Mouse (Mus musculus) granulocyte monocyte progenitor cell, adult 5-6 weeks (primary cell): ENCODE data around the gene Adat3. TPM values are rescaled to one million over a fixed set of nuclear protein-coding genes. Genes with fewer than 3 reads are reported as not detected.
"Not testable (repeated sequence)": the region's sequence is repeated elsewhere in the genome, so short reads cannot be mapped to it uniquely, and the experiment has no call there.

Experiments used
- ATAC-seq: replicated peaks from 2 replicates; pipeline ENCODE4 v1.8.0; 2016; ENCODE audit warnings: mild to moderate bottlenecking, moderate TSS enrichment, inconsistent platforms; ENCODE audit not compliant: poor library complexity, severe bottlenecking
- total RNA-seq, 2 experiments: library from RNA; stranded (forward) in 1 of 2; stranded (reverse) in 1 of 2; fragments of 200-712, 200-1000 nt in 1 of 2; fragments of >200 nt in 1 of 2; fragmentation: Nextera tagmentation in 1 of 2; gene quantifications; 2 replicates each; pipeline ENCODE4 v1.2.3; 2014 to 2017

Adat3 gene
- total RNA-seq, 2 experiments from 2014 or later: 0.67 TPM; not detected in 1

DNA sequence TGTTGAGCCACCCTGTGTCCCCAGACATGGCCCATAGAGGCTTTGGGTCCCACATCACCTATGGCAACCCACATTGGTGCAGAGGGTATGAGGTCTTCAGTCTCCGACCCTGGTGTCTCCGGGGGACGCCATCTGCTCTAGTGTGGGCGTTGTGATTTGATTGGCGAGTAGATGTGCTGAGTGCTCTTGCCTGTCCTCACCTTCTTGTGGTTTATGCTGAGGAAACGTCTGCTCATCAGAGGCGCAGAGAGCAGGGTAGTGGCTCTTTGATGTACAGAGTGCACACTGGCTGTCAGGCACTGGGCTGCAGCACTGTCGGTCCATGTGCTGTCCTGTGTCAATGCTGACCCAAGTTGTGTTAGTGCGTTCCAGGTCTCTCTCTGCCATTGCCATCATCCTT is 26.2 kb downstream of the Adat3 start:
- no peak for ATAC-seq

DNA sequence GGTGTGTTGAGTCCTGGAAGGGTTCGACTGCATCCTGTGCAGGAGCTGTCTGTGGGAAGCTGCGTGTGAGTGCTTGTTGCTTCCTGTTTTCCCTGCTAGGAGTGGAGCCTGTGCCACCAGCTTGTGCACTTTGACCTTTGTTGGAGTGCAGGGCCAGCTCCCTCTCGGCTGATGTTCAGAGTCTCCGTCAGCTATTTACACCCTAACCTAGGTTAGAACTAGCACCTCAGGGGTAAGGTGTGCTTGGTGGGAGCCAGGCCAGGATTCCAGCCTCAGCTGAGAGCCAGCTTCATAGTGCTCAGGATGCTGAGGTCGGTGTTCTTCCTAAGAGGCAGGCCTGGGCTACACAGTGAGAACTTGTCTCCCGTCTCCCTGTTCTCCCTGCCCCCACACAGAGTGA is 32.7 kb downstream of the Adat3 start:
- ATAC-seq: no peak

GRCm38 (mm10) chr10:80646936-80647335 is 44.3 kb downstream of the Adat3 start:
- ATAC-seq: no peak

DNA sequence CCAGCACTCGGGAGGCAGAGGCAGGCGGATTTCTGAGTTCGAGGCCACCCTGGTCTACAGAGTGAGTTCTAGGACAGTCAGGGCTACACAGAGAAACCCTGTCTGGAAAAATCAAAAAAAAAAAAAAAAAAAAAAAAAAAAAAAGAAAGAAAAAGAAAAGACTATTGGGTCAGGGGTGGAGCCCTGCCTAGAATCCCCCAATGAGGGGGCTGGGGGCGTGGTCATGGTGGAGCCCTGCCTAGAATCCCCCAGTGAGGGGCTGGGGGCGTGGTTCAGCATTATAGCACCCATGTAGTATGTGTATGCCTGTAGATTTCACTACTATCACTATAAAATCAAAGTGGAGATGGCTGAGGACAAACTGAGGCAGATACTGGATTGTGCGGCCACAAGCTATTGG is 47.2 kb downstream of the Adat3 start:
- ATAC-seq: not testable (repeated sequence)

DNA sequence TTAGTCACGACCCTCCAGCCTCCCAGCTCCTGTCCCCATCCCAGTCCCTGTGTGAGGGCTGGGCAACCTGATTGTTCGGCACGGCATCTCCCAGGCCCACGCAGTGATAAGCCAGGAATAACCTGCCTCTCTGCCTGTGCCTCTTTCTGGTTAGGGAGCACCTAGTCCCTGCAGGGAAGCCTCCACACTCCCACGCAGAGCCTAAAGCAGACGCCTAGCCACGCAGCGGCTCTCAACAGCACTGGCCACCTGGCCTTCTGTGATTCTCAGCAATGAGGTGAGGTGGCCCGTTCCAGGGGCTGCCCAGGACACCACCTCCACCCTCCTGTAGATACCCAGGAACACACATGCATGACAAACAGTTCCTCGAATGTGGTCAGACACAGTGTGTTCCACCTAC is 47.7 kb downstream of the Adat3 start:
- no peak for ATAC-seq

DNA sequence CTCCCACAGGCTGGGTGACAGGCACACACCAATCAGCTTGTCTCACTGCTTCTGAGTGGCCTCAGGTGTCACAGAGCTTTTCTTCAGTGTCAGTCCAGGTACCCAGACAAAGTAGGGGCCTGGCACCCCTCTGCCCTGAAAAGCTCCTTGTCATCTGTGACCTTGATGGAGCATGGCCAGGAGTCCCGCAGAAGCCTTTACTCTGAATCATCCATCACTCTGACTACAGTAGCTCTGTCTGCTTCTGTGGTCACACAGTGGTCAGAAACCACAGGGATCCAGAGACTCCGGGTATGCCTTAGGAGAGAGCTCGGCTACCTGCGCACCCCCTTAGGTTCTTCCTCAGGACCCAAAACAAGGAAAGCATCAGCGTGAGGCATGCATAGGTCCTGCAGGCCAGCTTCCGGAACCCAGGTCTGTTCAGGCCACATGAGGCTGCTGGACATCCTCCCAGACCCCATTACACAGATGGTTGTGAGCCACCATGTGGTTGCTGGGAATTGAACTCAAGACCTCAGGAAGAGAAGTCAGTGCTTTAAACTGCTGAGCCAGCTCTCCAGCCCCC is 50.6 kb downstream of the Adat3 start:
- no peak for ATAC-seq

GRCm38 (mm10) chr10:80654866-80655265 is 52.2 kb downstream of the Adat3 start:
- no peak for ATAC-seq

GRCm38 (mm10) chr10:80655406-80656129 is 52.9 kb downstream of the Adat3 start:
- ATAC-seq: no peak

DNA sequence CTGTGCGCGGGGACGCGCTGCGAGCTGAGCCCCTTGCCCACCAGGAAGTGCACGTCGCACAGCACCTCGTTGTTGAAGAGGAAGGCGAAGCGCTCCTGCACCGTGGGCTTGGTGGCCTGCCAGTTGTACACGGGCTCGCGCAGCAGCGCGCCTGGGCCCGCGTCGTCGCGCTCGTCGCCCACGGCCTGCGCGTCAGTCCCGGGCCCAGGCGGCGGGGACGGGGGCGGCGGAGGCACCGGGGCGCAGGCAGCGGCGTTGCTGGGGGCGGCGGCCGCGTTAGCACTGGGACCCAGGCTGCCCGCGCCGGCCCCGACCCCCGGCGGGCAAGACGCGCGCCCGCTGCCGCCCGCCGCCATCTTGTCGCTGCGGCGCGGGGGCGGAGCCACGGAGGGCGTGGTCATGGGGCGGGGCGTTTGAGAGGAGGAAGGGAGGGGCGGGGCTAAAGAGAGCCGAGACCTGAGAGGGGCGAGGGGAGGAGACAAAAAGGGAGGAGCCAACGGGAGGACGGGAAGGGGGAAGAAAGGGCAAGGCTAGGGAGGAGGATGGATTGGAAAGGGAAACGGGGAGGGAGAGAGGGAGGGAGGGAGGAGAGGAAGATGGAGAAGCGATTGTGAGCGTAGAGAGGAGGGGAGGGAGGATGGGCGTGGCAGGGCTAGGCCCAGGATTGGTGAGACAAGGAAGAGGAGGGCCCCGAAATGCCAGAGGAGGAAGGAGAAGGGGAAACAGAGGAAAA is 53.6 kb downstream of the Adat3 start:
- ATAC-seq: peak; percentile 86

DNA sequence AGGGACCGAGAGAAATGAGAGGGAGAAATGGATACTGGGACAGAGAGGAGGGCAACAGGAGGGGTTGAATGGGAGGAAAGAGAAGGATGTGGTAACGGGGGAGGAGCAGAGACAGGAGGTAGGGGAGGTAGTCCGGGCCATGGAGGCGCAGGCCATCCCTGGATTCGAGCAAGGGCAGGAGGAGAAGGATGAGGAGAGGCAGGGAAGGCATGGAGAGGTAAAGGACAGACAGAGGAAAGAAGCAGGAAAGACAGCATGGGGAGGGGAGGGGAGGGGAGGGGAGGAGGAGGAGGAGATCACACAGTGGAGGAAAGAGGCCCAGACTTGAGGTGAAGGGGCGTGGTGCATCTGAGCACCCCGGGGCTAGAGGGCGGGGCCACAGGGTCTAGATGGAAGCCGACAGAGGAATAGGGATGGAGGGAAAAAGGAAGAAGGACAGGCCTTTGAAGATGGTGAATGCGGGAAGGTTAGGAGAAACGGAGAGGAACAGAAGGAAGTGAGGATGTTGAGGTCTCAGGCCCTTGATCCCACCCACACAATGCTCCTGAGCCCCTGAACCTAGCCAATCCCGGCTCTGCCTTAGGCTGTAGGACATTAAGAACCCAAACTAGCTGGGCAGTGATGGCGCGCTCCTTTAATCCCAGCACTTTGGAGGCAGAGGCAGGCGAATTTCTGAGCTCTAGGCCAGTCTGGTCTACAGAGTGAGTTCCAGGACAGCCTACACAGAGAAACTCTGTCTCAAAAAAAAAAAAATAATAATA is 54.4 kb downstream of the Adat3 start, which contains the start of gene Btbd2:
Btbd2 (minus strand) TSS at position 209 of the 761 bp plus-strand sequence.
- ATAC-seq: no peak

Other genes starting within 250 kb of the Adat3 start
- gene Plk5, start 246.4 kb upstream of the Adat3 start, total RNA-seq (2014; fragmentation: Nextera tagmentation): not detected in 2 replicates
- gene Plk5, start 246.4 kb upstream of the Adat3 start, total RNA-seq (2017): not detected in 2 replicates
- gene Mex3d, start 215.2 kb upstream of the Adat3 start, total RNA-seq (2014; fragmentation: Nextera tagmentation): 0.67 and 3.6 TPM in 2 replicates
- gene Mex3d, start 215.2 kb upstream of the Adat3 start, total RNA-seq (2017): 2.1 and 2.2 TPM in 2 replicates
- 85.0 and 105 TPM in 2 replicates for gene Mbd3, start 203.3 kb upstream of the Adat3 start, total RNA-seq (2014; fragmentation: Nextera tagmentation)
- 94.1 and 106 TPM in 2 replicates for gene Mbd3, start 203.3 kb upstream of the Adat3 start, total RNA-seq (2017)
- gene Uqcr11, start 196.1 kb upstream of the Adat3 start, total RNA-seq (2014; fragmentation: Nextera tagmentation): 382 and 438 TPM in 2 replicates
- gene Uqcr11, start 196.1 kb upstream of the Adat3 start, total RNA-seq (2017): 172 and 277 TPM in 2 replicates
- 33.8 and 55.2 TPM in 2 replicates for gene Tcf3, start 169.2 kb upstream of the Adat3 start, total RNA-seq (2014; fragmentation: Nextera tagmentation)
- 30.7 and 48.4 TPM in 2 replicates for gene Tcf3, start 169.2 kb upstream of the Adat3 start, total RNA-seq (2017)
- not detected in 2 replicates for gene Onecut3, start 108.0 kb upstream of the Adat3 start, total RNA-seq (2014; fragmentation: Nextera tagmentation)
- not detected in 2 replicates for gene Onecut3, start 108.0 kb upstream of the Adat3 start, total RNA-seq (2017)
- 0.64 TPM in 1 of 2 replicates, not detected in the other for gene Atp8b3, start 63.8 kb upstream of the Adat3 start, total RNA-seq (2014; fragmentation: Nextera tagmentation)
- gene Atp8b3, start 63.8 kb upstream of the Adat3 start, total RNA-seq (2017): not detected in 2 replicates
- gene Rexo1, start 41.3 kb upstream of the Adat3 start, total RNA-seq (2014; fragmentation: Nextera tagmentation): 43.7 and 48.2 TPM in 2 replicates
- 17.5 and 28.8 TPM in 2 replicates for gene Rexo1, start 41.3 kb upstream of the Adat3 start, total RNA-seq (2017)
- 9.3 and 10.1 TPM in 2 replicates for gene Klf16, start 25.6 kb upstream of the Adat3 start, total RNA-seq (2014; fragmentation: Nextera tagmentation)
- 2.8 and 6.8 TPM in 2 replicates for gene Klf16, start 25.6 kb upstream of the Adat3 start, total RNA-seq (2017)
- gene Abhd17a, start 12.5 kb upstream of the Adat3 start, total RNA-seq (2014; fragmentation: Nextera tagmentation): 27.7 and 36.2 TPM in 2 replicates
- gene Abhd17a, start 12.5 kb upstream of the Adat3 start, total RNA-seq (2017): 24.2 and 33.5 TPM in 2 replicates
- 40.5 and 72.3 TPM in 2 replicates for gene Scamp4, start within 50 bp of the Adat3 start, total RNA-seq (2014; fragmentation: Nextera tagmentation)
- 10.7 and 11.4 TPM in 2 replicates for gene Scamp4, start within 50 bp of the Adat3 start, total RNA-seq (2017)
- gene Gm49322, start 3.1 kb downstream of the Adat3 start, total RNA-seq (2014; fragmentation: Nextera tagmentation): 3.1 TPM in 1 of 2 replicates, not detected in the other
- gene Gm49322, start 3.1 kb downstream of the Adat3 start, total RNA-seq (2017): 0.39 TPM in 1 of 2 replicates, not detected in the other
- gene Csnk1g2, start 20.0 kb downstream of the Adat3 start, total RNA-seq (2014; fragmentation: Nextera tagmentation): 47.7 and 65.2 TPM in 2 replicates
- 112 and 127 TPM in 2 replicates for gene Csnk1g2, start 20.0 kb downstream of the Adat3 start, total RNA-seq (2017)
- 26.1 and 34.6 TPM in 2 replicates for gene Btbd2, start 54.2 kb downstream of the Adat3 start, total RNA-seq (2014; fragmentation: Nextera tagmentation)
- gene Btbd2, start 54.2 kb downstream of the Adat3 start, total RNA-seq (2017): 13.3 and 34.8 TPM in 2 replicates
- 49.2 and 63.3 TPM in 2 replicates for gene Mknk2, start 75.2 kb downstream of the Adat3 start, total RNA-seq (2014; fragmentation: Nextera tagmentation)
- gene Mknk2, start 75.2 kb downstream of the Adat3 start, total RNA-seq (2017): 37.7 and 58.0 TPM in 2 replicates
- gene Mob3a, start 99.1 kb downstream of the Adat3 start, total RNA-seq (2014; fragmentation: Nextera tagmentation): 34.1 and 37.2 TPM in 2 replicates
- 34.2 and 59.8 TPM in 2 replicates for gene Mob3a, start 99.1 kb downstream of the Adat3 start, total RNA-seq (2017)
- 9.0 and 17.3 TPM in 2 replicates for gene Izumo4, start 99.3 kb downstream of the Adat3 start, total RNA-seq (2014; fragmentation: Nextera tagmentation)
- 7.1 and 7.8 TPM in 2 replicates for gene Izumo4, start 99.3 kb downstream of the Adat3 start, total RNA-seq (2017)
- gene Ap3d1, start 139.4 kb downstream of the Adat3 start, total RNA-seq (2014; fragmentation: Nextera tagmentation): 43.2 and 47.8 TPM in 2 replicates
- 34.5 and 42.2 TPM in 2 replicates for gene Ap3d1, start 139.4 kb downstream of the Adat3 start, total RNA-seq (2017)
- gene Dot1l, start 152.3 kb downstream of the Adat3 start, total RNA-seq (2014; fragmentation: Nextera tagmentation): 41.6 and 52.6 TPM in 2 replicates
- 9.7 and 13.4 TPM in 2 replicates for gene Dot1l, start 152.3 kb downstream of the Adat3 start, total RNA-seq (2017)
- 88.0 and 106 TPM in 2 replicates for gene Sf3a2, start 195.3 kb downstream of the Adat3 start, total RNA-seq (2014; fragmentation: Nextera tagmentation)
- 13.8 and 18.3 TPM in 2 replicates for gene Sf3a2, start 195.3 kb downstream of the Adat3 start, total RNA-seq (2017)
- 99.1 and 108 TPM in 2 replicates for gene Plekhj1, start 195.7 kb downstream of the Adat3 start, total RNA-seq (2014; fragmentation: Nextera tagmentation)
- gene Plekhj1, start 195.7 kb downstream of the Adat3 start, total RNA-seq (2017): 33.0 and 33.7 TPM in 2 replicates
- gene Amh, start 202.4 kb downstream of the Adat3 start, total RNA-seq (2014; fragmentation: Nextera tagmentation): not detected in 2 replicates
- gene Amh, start 202.4 kb downstream of the Adat3 start, total RNA-seq (2017): 0.15 TPM in 1 of 2 replicates, not detected in the other
- not detected in 2 replicates for gene Jsrp1, start 210.6 kb downstream of the Adat3 start, total RNA-seq (2014; fragmentation: Nextera tagmentation)
- not detected in 2 replicates for gene Jsrp1, start 210.6 kb downstream of the Adat3 start, total RNA-seq (2017)
- 1,332 and 1,363 TPM in 2 replicates for gene Oaz1, start 223.8 kb downstream of the Adat3 start, total RNA-seq (2014; fragmentation: Nextera tagmentation)
- 324 and 374 TPM in 2 replicates for gene Oaz1, start 223.8 kb downstream of the Adat3 start, total RNA-seq (2017)
- gene Lingo3, start 241.2 kb downstream of the Adat3 start, total RNA-seq (2014; fragmentation: Nextera tagmentation): 0.21 TPM in 1 of 2 replicates, not detected in the other
- 0.15 TPM in 1 of 2 replicates, not detected in the other for gene Lingo3, start 241.2 kb downstream of the Adat3 start, total RNA-seq (2017)